In the genomic region with DNA sequence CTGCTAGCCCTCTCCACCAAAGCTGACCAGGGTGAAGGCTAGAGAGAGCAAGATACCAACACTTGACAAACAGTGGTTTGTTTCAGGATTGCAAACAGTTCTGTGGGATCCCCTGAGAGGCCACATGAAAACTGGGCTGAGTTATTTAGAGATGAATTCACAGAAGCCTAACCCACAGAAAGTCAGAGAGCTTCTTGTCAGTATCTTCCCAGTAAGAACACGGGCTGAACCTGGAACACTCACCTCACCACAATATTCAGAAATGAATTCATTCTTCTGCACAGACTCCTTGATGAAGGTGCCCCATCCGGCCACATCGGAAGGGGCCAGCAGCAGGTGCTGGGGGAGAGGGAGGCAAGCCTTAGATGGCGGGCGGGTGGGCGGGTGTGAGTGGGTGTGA, we compare ENCODE assay signal across 29 mouse cellular contexts. TPM values are rescaled to one million over a fixed set of nuclear protein-coding genes. Genes with fewer than 3 reads are reported as not detected.
DNase-seq lines count a peak whose midpoint lies in the region; ATAC-seq and TF ChIP-seq lines count a peak whose summit lies in the region.
"Had no signal": no experiment of that assay in that cellular context is flagged by ENCODE, and none has a peak within 500 bp of the region (broad histone marks: within the 10 kb centered on the region; RNA-seq: fewer than 3 reads in every experiment).

No protein-coding gene starts in this region.

- no peaks in the 10 kb centered on the region for H3K27me3 ChIP-seq in heart, embryonic 10.5 days (ENCODE audit: insufficient read depth, poor library complexity, severe bottlenecking)
- H3K27me3 ChIP-seq in kidney, embryonic 15.5 days, result no peaks in the 10 kb centered on the region
- no peaks in the 10 kb centered on the region for H3K27me3 ChIP-seq in kidney, embryonic 14.5 days (ENCODE audit: control insufficient read depth, insufficient read depth, low read length)
- no peaks in the 10 kb centered on the region for H3K27me3 ChIP-seq in thymus, adult 2 months (ENCODE audit: control insufficient read depth, insufficient read depth, low read length)
- H3K27me3 ChIP-seq: embryonic facial prominence, embryonic 13.5 days; hindbrain, embryonic 12.5 days; limb, embryonic 12.5 days; neural tube, embryonic 15.5 days; stomach, embryonic 15.5 days had no signal

- no peak overlapping the region for H3K4me3 ChIP-seq in heart, embryonic 10.5 days
- H3K4me3 ChIP-seq in kidney, embryonic 15.5 days (replicated peaks), result no peak overlapping the region
- H3K4me3 ChIP-seq in kidney, embryonic 14.5 days (ENCODE audit: low read length), result no peak overlapping the region
- no peak overlapping the region for H3K4me3 ChIP-seq in thymus, adult 2 months (ENCODE audit: control insufficient read depth, insufficient read depth, low read length)
- H3K4me3 ChIP-seq: embryonic facial prominence, embryonic 13.5 days; forebrain, embryonic 10.5 days; gastrocnemius, adult 2 months; hindbrain, embryonic 12.5 days; left cerebral cortex, adult 2 months; limb, embryonic 12.5 days; neural tube, embryonic 15.5 days; stomach, embryonic 15.5 days had no signal

- no peaks in the 10 kb centered on the region for H3K9me3 ChIP-seq in heart, embryonic 10.5 days
- no peaks in the 10 kb centered on the region for H3K9me3 ChIP-seq in kidney, embryonic 15.5 days (replicated peaks)
- H3K9me3 ChIP-seq in kidney, embryonic 14.5 days (ENCODE audit: control insufficient read depth, low read length), result no peaks in the 10 kb centered on the region
- H3K9me3 ChIP-seq: embryonic facial prominence, embryonic 13.5 days; forebrain, embryonic 10.5 days; hindbrain, embryonic 12.5 days; limb, embryonic 12.5 days; neural tube, embryonic 15.5 days; stomach, embryonic 15.5 days had no signal

- ATAC-seq in kidney, embryonic 15.5 days (replicated peaks; ENCODE audit: low FRiP score), result no peak
- no peak for ATAC-seq in kidney, embryonic 14.5 days (ENCODE audit: low FRiP score, low TSS enrichment)
- ATAC-seq: forebrain, embryonic 16.5 days; hindbrain, postnatal 0 days; intestine, embryonic 16.5 days had no signal

- H3K4me2 ChIP-seq in kidney, embryonic 15.5 days, result no peak overlapping the region
- no peak overlapping the region for H3K4me2 ChIP-seq in kidney, embryonic 14.5 days (replicated peaks; ENCODE audit: low read depth, low read length)
- H3K4me2 ChIP-seq: embryonic facial prominence, embryonic 13.5 days; hindbrain, embryonic 12.5 days; limb, embryonic 12.5 days; neural tube, embryonic 15.5 days; stomach, embryonic 15.5 days had no signal

- H3K36me3 ChIP-seq in heart, embryonic 10.5 days, result peaks cover 50% of the 10 kb centered on the region
- H3K36me3 ChIP-seq in kidney, embryonic 15.5 days, result peaks cover 73% of the 10 kb centered on the region
- peaks cover 67% of the 10 kb centered on the region for H3K36me3 ChIP-seq in kidney, embryonic 14.5 days (ENCODE audit: control insufficient read depth, insufficient read depth, low read length)
- H3K36me3 ChIP-seq in thymus, adult 2 months (ENCODE audit: control insufficient read depth, insufficient read depth, low read length), result peaks cover 5% of the 10 kb centered on the region

- no peak overlapping the region for H3K27ac ChIP-seq in heart, embryonic 10.5 days
- 0 out of 2 replicates have a peak overlapping the region, but pooled peaks have one; percentile 9 for H3K27ac ChIP-seq in kidney, embryonic 15.5 days
- H3K27ac ChIP-seq in kidney, embryonic 14.5 days (ENCODE audit: low read depth, low read length), result no peak overlapping the region
- H3K27ac ChIP-seq in thymus, adult 2 months (ENCODE audit: control insufficient read depth, insufficient read depth, low read length), result no peak overlapping the region
- H3K27ac ChIP-seq: embryonic facial prominence, embryonic 13.5 days; forebrain, embryonic 10.5 days; hindbrain, embryonic 12.5 days; hindbrain, postnatal 0 days; limb, embryonic 12.5 days; macrophage; neural tube, embryonic 15.5 days; stomach, embryonic 15.5 days had no signal

- H3K9ac ChIP-seq in kidney, embryonic 15.5 days, result no peak overlapping the region
- H3K9ac ChIP-seq in kidney, embryonic 14.5 days (ENCODE audit: low read depth, low read length), result no peak overlapping the region
- H3K9ac ChIP-seq: embryonic facial prominence, embryonic 13.5 days; hindbrain, embryonic 12.5 days; limb, embryonic 12.5 days; neural tube, embryonic 15.5 days; stomach, embryonic 15.5 days had no signal

- peak; percentile 66 for DNase-seq in heart, adult 11 months
- DNase-seq in heart, embryonic 10.5 days (ENCODE audit: low spot score), result no peak
- DNase-seq in thymus, postnatal 0 days (ENCODE audit: low spot score), result peak; percentile 31
- DNase-seq in thymus, adult 2 months, result no peak
- peak; percentile 48 for DNase-seq in thymus, postnatal 4 days
- DNase-seq in right cerebral cortex, postnatal 36 days (ENCODE audit: low spot score in 2 of 2), result no peak
- DNase-seq: adrenal gland, postnatal 14 days; embryo, embryonic 11 days; gastrocnemius, adult 2 months; gastrocnemius, postnatal 36 days; heart, postnatal 14 days; kidney, adult 8-10 months; kidney, postnatal 14 days; lung, postnatal 10 days; midbrain, embryonic 14.5 days; retina, postnatal 1 day had no signal

- TF ChIP-seq CTCF in thymus, adult 2 months (IDR thresholded peaks at IDR 0.05; ENCODE audit: borderline replicate concordance, control insufficient read depth, extremely low read depth, insufficient read depth, low read length, poor library complexity), result no peak

- 85% methylated on average over 6 of the region's 6 CpGs for WGBS in heart, embryonic 10.5 days
- WGBS in kidney, embryonic 15.5 days, result 82% methylated on average over 6 of the region's 6 CpGs
- WGBS in kidney, embryonic 14.5 days, result 81% methylated on average over 6 of the region's 6 CpGs
- 43% methylated on average over 6 of the region's 6 CpGs for WGBS in thymus, adult 2 months

- no peak for TF ChIP-seq POLR2A in thymus, adult 2 months (IDR thresholded peaks at IDR 0.05; ENCODE audit: control insufficient read depth, extremely low read depth, insufficient read depth, low read length, poor library complexity)

- peaks cover 26% of the 10 kb centered on the region for H3K4me1 ChIP-seq in heart, embryonic 10.5 days
- peaks cover 31% of the 10 kb centered on the region for H3K4me1 ChIP-seq in kidney, embryonic 15.5 days
- peaks cover 21% of the 10 kb centered on the region for H3K4me1 ChIP-seq in kidney, embryonic 14.5 days (ENCODE audit: control insufficient read depth, insufficient read depth, low read length)
- peaks cover 29% of the 10 kb centered on the region for H3K4me1 ChIP-seq in thymus, adult 2 months (replicated peaks; ENCODE audit: control insufficient read depth, insufficient read depth, low read length)

RNA-seq across cellular contexts. Expression of gene Ccr10, which starts 19.4 kb away (rescaled TPM):
- polyA plus RNA-seq in heart, embryonic 10.5 days (2016; fragmentation: Nextera tagmentation; extraction: Ambion mirVana), result 0.16 and 0.19 TPM in 2 replicates
- polyA plus RNA-seq in kidney, embryonic 15.5 days (2015; fragmentation: Nextera tagmentation; extraction: Ambion mirVana), result 0.78 and 0.82 TPM in 2 replicates
- polyA plus RNA-seq in kidney, embryonic 14.5 days (2014; fragmentation: Nextera tagmentation; extraction: Ambion mirVana), result 0.24 and 0.51 TPM in 2 replicates
- polyA plus RNA-seq in thymus, postnatal 0 days (2015; fragmentation: Nextera tagmentation; extraction: Ambion mirVana), result 1.7 and 1.8 TPM in 2 replicates
- polyA plus RNA-seq in thymus, adult 2 months (2012; rRNA removed), result 2.9 and 3.9 TPM in 2 replicates
- polyA plus RNA-seq: forebrain, embryonic 10.5 days; forebrain, embryonic 16.5 days; limb, embryonic 12.5 days; macrophage; midbrain, embryonic 14.5 days had no signal

RNA-seq across cellular contexts. Expression of gene Plekhh3, which starts 23.5 kb away (rescaled TPM):
- 5.6 and 6.4 TPM in 2 replicates for polyA plus RNA-seq in heart, embryonic 10.5 days (2016; fragmentation: Nextera tagmentation; extraction: Ambion mirVana)
- polyA plus RNA-seq in kidney, embryonic 15.5 days (2015; fragmentation: Nextera tagmentation; extraction: Ambion mirVana), result 17.0 and 18.6 TPM in 2 replicates
- polyA plus RNA-seq in kidney, embryonic 14.5 days (2014; fragmentation: Nextera tagmentation; extraction: Ambion mirVana), result 17.0 and 17.9 TPM in 2 replicates
- 2.4 and 2.8 TPM in 2 replicates for polyA plus RNA-seq in thymus, postnatal 0 days (2015; fragmentation: Nextera tagmentation; extraction: Ambion mirVana)
- polyA plus RNA-seq in thymus, adult 2 months (2012; rRNA removed), result 11.9 and 12.1 TPM in 2 replicates

RNA-seq across cellular contexts. Expression of gene Cntnap1, which starts 24.3 kb away (rescaled TPM):
- polyA plus RNA-seq in heart, embryonic 10.5 days (2016; fragmentation: Nextera tagmentation; extraction: Ambion mirVana), result 0.39 and 0.44 TPM in 2 replicates
- 1.9 and 2.0 TPM in 2 replicates for polyA plus RNA-seq in kidney, embryonic 15.5 days (2015; fragmentation: Nextera tagmentation; extraction: Ambion mirVana)
- polyA plus RNA-seq in kidney, embryonic 14.5 days (2014; fragmentation: Nextera tagmentation; extraction: Ambion mirVana), result 1.7 and 2.1 TPM in 2 replicates
- 0.32 and 0.53 TPM in 2 replicates for polyA plus RNA-seq in thymus, postnatal 0 days (2015; fragmentation: Nextera tagmentation; extraction: Ambion mirVana)
- polyA plus RNA-seq in thymus, adult 2 months (2012; rRNA removed), result 4.5 and 5.3 TPM in 2 replicates

RNA-seq across cellular contexts. Expression of gene Ezh1, which starts 31.6 kb away (rescaled TPM):
- 12.9 and 13.3 TPM in 2 replicates for polyA plus RNA-seq in heart, embryonic 10.5 days (2016; fragmentation: Nextera tagmentation; extraction: Ambion mirVana)
- 22.9 and 27.0 TPM in 2 replicates for polyA plus RNA-seq in kidney, embryonic 15.5 days (2015; fragmentation: Nextera tagmentation; extraction: Ambion mirVana)
- 18.2 and 27.4 TPM in 2 replicates for polyA plus RNA-seq in kidney, embryonic 14.5 days (2014; fragmentation: Nextera tagmentation; extraction: Ambion mirVana)
- polyA plus RNA-seq in thymus, postnatal 0 days (2015; fragmentation: Nextera tagmentation; extraction: Ambion mirVana), result 13.7 and 13.8 TPM in 2 replicates
- 38.8 and 43.3 TPM in 2 replicates for polyA plus RNA-seq in thymus, adult 2 months (2012; rRNA removed)

RNA-seq across cellular contexts. Expression of gene Tubg2, which starts 38.9 kb away (rescaled TPM):
- 3.0 and 4.2 TPM in 2 replicates for polyA plus RNA-seq in heart, embryonic 10.5 days (2016; fragmentation: Nextera tagmentation; extraction: Ambion mirVana)
- 3.8 and 4.2 TPM in 2 replicates for polyA plus RNA-seq in kidney, embryonic 15.5 days (2015; fragmentation: Nextera tagmentation; extraction: Ambion mirVana)
- 3.7 and 4.5 TPM in 2 replicates for polyA plus RNA-seq in kidney, embryonic 14.5 days (2014; fragmentation: Nextera tagmentation; extraction: Ambion mirVana)
- 1.5 and 1.6 TPM in 2 replicates for polyA plus RNA-seq in thymus, postnatal 0 days (2015; fragmentation: Nextera tagmentation; extraction: Ambion mirVana)
- polyA plus RNA-seq in thymus, adult 2 months (2012; rRNA removed), result 2.6 and 3.3 TPM in 2 replicates

Comparison
In these comparisons a context has a peak if more than half of its experiments do, and no peak if none do; other contexts are left out.
1. DNase-seq: peak in heart, adult 11 months (single experiment), thymus, postnatal 0 days (single experiment) and thymus, postnatal 4 days (single experiment); none in heart, embryonic 10.5 days (single experiment), thymus, adult 2 months (single experiment) and right cerebral cortex, postnatal 36 days (0 of 2).